Mouse (Mus musculus): ENCODE data around the gene Sh3bgrl2.
A peak's percentile ranks its signal among the peaks of the same experiment; 100 is the strongest.

Gene Sh3bgrl2

DNA sequence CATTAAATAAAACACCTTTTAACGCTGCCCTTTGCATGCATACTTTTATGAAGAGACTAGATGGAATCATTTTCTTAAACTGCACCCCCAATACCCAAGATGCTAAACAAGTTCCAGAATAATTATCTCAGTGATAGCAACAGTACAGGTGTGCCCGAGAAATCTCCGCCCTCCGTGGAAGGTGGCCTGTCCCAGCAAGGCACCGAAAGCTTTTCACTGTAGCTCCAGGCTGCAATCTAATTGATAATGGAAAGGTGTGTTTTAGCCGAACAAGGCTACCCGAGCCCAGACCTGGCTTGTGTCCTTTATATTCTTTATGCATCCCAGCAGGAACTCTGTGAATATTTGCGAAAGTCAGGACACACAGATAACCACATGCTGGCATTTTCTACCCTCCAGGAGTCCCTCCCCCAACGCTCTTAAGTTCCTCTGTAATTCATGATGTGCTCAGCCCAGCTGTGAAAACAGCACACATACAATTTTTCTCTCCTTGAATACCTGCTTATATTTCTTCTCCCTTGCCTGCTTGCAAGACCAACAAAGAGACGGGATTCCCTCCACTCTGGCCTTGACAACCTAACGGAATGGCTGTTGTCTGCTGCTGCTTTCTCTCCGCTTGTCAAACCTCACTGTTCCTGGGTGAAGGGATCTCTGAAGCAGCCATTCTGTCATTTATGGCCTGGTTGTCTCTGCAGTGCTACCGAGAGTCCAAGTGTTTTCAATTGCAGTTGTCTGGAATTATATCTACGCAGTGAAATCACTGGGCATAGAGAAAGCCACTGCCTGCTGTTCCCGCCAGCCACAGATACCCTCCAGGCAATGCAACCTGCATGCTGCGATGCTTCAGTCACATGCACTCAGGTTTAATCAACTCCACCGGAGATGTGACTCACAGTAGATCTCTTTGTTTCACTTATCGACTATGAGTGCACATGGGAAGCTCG, 80.8 kb downstream of the Sh3bgrl2 start:
- no peak for DNase-seq (ENCODE audit: low spot score in 2 of 2)

DNA sequence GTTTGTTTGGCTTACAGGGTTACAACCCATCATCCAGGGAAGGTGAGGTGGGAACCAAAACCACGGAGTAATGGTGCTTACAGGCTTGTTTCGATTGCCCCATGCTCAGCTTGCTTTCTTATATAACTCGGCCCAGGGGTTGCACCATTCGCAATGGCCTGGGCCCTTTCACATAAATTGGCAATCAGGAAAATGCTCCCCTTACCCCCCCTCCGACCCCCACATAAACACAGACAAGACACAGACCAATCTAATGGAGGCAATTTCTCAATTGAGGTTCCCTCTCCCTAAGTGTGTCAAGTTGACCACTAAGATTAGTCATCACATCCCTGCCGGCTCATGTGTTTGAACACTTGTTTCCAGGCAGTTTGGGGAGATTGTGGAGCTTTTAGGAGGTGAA, 82.2 kb downstream of the Sh3bgrl2 start:
- DNase-seq (ENCODE audit: low spot score in 2 of 2): no peak

DNA sequence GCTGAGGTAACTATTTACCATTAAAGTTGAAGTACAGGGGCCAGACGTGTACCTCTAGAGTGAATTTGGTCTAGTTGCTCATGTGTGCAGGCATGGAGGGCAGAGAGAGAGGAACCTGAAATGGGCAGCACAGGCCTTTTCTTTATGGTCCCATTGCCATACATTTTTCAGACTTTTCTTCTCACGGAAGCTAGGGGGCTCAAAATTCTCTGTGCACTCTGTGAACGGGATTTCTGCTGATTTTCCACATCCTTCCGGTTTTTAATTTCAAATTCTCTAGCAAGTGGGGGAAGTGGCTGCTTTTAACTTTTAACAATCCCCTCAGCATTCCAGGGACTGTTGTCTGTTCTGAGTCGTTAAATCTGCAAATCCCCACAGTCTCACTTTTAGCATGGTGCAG, 83.8 kb downstream of the Sh3bgrl2 start:
- DNase-seq (ENCODE audit: low spot score in 2 of 2): no peak

DNA sequence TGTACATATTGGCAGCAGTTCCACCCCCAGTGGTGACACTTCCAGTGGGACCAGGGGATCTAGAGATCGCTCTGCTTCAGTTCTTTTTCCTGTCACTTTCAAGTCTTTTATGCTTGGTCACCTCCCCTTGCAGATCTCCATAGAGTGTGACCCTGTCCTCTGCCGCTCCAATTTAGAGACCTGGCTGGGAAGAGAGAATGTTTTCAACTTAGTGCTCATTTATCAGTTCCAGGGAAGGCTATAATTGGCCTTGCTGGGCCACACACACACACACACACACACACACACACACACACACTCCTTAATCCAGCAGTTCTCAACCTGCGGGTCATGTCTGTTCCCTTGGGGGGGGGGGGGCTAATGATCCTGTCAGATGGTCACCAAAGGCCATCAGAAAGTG, 86.6 kb downstream of the Sh3bgrl2 start:
- DNase-seq (ENCODE audit: low spot score in 2 of 2): no peak

DNA sequence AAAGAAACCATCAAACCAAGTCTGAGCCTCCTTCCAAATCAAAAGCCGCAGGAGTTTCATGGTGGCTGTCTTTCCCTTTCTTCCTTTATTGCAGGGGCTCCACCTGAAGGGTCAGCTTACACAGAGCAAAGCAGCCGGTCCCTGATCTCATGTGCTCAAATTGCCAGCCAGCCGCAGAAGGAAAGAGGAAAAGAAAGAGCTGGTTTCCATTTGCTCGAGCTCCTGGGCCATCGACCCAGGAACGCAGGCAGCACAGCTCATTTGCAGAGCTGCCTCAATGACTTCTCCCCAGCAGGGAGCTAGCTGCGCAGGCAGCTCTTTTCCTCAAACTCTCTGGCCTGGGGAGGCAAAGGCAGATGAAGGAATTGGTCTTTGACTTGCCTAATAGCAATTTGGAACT, 87.9 kb downstream of the Sh3bgrl2 start:
- no peak for DNase-seq (ENCODE audit: low spot score in 2 of 2)

DNA sequence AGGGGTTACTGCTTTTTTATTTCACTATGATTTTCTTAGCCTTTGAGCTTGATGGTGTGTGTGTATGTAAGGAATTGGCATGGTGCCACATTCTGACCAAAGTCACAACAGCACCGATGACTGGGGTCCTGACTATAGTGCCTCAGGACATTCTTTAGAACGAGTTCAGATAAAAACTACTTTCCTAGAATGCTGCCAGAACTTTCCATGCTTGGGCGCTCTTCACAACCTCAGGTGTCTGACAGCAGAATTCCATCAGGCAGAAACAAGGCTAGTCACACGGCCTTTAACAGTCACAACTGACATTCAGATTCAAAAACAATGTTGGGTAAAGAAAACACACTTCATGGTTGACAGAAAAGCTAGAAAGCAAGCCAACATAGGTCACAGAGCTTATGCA, 95.0 kb downstream of the Sh3bgrl2 start:
- no peak for DNase-seq (ENCODE audit: low spot score in 2 of 2)

DNA sequence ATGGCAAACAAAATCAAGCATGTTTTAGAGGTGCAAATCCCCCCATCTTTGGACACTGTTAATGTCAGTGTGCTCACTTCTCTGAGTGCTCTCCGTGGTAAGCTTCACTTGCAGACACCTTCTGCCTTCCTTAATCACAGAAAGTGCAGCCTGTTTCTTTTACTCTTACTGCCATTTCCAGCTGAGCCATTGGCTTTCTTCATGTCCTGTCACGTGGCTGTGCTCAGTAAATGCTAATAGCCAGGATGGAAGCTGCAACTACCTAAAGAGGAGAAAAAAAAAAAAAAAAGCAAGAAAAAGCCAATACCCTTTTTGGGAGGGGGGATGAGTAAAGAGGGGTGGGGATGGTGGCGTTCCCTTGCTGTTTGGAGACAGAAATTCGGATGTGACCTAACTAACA, 95.7 kb downstream of the Sh3bgrl2 start:
- no peak for DNase-seq (ENCODE audit: low spot score in 2 of 2)

DNA sequence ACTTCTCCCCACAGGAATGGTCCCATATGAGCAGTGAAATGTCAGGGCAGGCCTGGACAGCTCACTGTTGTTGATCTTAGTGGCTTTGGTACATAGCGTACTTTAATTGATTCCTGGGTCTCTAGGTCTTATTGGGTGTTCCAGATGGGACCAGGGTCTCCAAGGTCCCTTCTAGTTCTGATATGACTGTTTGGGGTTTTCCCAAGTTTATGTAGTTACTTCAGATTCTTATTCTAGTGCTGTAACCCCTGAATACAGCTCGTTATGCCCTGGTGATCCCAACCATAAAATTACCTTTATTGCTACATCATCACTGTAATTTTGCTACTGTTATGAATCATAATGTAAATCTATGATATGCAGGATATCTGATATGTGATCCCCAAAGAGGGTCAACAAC, 98.1 kb downstream of the Sh3bgrl2 start:
- no peak for DNase-seq (ENCODE audit: low spot score in 2 of 2)

DNA sequence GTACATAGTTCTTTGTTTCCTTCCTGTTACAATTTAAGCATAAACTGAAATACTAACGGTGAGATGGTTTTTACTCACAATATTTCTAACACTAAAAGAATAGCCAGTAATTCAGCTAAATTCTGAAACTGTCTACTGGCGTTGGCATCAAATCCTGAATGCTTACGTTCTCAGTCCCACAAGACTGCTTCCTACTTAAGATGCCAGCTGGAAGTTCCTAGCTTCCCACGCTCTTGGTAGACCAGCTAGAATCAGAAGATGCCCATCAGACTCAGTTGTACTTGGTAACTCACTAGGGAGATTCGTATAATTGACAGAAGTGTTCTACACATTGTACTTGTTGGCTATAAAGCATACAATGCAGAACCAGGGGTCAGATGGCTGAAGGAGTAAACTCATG, 98.6 kb downstream of the Sh3bgrl2 start:
- DNase-seq (ENCODE audit: low spot score in 2 of 2): no peak

DNA sequence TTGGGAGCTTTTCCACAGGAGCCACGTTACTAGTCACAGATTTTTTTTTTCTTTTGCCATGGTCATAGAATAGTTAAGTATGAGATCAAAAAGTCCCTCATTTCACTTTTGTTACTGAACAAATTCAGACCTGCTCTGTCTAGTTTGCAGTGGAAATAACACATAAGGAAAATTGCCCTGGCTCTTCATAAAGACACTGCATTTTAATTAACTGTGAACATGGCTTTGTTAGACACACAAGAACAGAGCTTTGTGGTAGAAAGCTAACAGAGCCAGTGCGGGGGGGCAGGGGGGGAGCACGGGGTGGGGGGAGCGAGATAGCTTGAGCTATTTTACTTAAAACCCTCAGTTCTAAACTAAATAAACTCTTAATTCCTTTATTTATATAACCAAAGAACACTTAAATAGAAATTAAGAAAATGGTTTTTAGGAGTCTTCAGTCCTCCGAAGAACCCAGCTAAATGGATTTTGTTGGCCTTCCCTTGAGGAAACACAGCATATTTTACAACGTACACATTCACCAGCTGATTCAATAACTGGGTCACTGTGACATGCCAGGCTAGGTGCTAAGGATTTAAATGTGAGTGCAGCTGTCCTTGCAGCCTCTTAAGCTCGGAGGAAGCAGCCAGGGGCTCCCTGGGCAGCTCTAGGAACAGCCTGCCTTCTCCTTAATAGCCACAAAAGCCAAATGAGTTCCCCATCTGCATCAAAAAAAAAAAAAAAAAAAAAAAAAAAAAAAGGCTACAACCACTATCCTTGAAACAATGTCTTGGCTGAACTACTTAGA, 100.0 kb downstream of the Sh3bgrl2 start:
- DNase-seq (ENCODE audit: low spot score in 2 of 2): no peak

DNA sequence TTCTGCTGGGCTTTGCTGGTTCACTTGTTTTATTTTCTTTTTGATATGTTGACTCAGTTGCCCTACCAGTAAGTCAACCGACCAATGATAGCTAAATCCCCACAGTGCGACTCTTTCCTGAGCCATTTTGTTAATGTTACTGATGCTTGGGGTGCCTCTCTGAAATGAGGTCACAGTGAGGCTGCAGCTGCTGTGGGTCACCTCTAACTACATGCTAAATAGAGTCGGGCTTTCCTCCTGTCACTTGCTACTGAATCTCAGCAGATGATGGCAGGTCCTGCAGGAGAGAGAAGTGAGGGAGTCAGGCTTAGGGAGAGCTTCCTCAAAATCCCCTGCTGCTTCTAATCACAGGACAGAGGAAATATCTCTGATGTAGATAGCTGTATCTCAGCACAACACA, 100.6 kb downstream of the Sh3bgrl2 start:
- DNase-seq (ENCODE audit: low spot score in 2 of 2): no peak

DNA sequence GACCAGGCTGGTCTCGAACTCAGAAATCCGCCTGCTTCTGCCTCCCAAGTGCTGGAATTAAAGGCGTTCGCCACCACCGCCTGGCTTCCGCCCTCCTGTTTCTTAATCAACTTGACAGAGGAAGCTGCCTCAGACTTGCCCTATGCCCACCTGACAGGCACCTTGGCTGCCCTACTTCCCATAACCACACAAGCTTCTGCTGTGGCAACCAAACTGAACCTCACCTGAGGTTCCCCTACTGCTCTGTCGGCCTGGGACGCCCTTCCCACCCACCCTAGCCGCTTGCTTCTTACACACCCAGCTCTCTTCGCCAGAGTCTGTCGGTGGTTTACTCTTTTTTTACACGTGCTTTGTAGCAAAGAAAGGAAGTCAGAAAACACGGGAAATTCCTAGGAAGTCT, 103.9 kb downstream of the Sh3bgrl2 start:
- no peak for DNase-seq (ENCODE audit: low spot score in 2 of 2)

DNA sequence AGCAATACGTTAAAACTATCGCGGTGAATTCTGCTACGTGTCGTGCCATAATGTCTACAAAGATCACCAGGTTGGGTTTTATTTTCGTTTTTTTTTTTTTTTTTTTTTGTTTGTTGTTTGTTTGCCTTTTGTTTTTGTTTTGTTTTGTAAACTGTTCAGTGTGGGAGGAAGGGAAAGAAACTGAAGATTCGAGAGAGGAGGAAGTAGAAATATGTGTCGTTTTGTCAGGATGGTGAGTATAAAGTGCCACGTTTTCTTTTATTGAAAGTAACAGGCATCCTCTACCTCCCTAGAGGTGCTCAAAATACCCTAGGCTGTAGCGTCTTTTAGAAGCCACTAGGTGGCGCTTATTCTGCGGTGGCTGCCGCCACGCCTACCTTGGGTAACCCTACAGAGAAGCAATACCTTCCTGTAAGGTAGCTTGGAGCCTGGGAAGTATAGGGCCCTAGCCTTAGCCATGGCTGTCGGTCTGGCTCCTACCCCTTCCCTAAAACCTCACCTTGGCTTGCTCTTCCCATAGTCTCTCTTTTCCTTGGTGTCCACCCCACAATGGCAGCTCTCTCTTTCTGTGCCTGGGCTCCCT, 104.6 kb downstream of the Sh3bgrl2 start:
- DNase-seq (ENCODE audit: low spot score in 2 of 2): no peak

DNA sequence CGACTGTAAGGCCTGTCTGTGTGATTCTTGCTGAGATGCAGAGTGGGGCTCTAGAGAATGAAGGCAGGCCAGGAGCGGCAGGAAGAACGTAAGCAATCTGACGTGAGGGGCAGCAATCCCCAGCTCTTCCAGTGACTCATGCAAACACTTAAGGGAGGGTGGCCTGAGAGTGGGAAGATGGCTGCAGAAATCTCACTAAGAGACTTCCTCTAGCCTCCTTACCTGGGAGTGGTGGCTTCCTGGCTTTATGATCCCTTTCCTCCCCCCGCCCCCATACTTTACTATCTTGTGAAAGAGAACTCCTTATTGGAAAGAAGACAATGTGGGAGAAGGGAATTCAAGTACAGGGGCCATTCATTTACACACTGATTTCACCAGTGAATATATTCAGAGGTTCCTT, 106.5 kb downstream of the Sh3bgrl2 start:
- DNase-seq (ENCODE audit: low spot score in 2 of 2): no peak

DNA sequence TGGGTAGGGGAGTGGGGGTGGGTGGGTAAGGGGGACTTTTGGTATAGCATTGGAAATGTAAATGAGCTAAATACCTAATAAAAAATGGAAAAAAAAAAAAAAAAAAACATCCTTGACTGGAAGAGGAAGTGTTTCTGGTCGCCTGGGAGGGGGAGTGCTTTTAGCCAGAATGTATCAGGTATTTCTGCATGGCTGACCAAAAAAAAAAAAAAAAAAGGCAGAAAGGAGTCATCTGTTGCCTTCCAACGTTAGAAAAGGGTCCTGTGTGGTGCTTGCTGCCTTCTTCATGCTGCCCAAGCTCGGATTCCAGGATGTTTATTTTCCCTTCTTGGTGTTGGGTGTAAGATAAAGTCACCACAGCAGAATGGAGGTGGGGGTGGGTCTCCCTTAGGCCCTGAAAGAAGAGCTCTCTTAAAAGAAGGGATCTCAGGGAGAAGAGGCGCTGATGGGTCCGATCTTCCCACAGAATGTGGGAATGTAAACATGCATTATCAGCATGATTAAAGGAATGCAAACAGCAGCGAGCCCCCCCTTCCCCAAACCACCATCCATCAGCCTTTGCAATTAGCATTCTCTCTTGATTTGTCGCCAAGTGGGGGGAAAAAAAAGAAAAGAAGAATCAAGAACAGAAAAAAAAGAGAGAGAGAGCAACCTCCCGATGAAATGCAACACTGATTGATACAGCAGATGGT, 109.0 kb downstream of the Sh3bgrl2 start:
- DNase-seq (ENCODE audit: low spot score in 2 of 2): no peak

DNA sequence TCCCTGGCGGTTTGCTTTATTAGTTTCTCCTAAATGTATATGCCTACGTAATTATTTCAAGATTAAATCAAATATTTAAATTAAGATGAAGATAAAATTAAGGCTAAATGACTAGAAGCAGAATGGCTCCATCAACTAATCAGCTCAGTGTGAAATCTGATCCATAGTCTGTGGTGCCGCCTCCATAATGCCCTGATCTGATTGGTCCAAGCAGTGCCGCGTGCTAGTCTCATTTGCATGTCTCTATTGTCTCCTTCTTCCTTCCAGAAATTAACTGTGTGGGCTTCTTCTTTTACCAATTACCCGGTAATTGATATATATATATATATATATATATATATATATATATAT, 109.5 kb downstream of the Sh3bgrl2 start:
- no peak for DNase-seq (ENCODE audit: low spot score in 2 of 2)

DNA sequence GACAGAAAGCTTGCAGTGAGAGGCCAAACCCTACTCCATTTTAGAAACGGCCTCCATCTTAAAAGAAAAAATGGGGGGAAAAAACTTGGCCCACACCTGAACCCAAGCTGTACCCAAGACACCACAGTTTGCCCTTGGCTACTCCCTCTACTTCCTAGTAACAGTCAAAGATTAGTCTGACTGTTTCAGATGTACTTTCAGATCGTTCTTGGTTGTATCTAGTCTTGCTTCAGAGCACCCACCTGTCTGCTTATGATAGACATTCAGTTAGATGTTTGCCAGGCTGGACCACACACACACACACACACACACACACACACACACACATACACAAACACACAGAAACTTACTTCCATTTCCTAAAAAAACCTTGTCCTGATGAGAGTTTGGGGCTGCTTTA, 111.0 kb downstream of the Sh3bgrl2 start:
- no peak for DNase-seq (ENCODE audit: low spot score in 2 of 2)

DNA sequence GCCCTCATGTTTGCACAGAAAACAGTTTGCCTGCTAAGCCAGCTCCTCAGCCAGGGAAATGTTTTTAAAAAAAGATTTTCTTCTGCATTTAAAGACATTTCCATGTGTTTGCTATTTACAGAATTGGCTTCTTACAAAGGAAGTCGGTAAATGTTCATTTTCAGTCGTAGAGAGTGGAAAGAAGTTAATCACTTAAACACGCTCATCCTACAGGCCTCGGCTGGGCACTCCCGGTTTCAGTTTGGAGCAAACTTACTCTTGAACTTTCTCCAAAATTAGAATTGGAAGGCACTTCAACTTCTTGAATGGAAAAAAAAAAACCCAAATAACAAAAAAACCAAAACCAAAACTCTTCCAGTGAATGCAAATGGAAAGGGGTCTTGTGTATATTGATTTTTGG, 113.7 kb downstream of the Sh3bgrl2 start:
- DNase-seq (ENCODE audit: low spot score in 2 of 2): no peak

DNA sequence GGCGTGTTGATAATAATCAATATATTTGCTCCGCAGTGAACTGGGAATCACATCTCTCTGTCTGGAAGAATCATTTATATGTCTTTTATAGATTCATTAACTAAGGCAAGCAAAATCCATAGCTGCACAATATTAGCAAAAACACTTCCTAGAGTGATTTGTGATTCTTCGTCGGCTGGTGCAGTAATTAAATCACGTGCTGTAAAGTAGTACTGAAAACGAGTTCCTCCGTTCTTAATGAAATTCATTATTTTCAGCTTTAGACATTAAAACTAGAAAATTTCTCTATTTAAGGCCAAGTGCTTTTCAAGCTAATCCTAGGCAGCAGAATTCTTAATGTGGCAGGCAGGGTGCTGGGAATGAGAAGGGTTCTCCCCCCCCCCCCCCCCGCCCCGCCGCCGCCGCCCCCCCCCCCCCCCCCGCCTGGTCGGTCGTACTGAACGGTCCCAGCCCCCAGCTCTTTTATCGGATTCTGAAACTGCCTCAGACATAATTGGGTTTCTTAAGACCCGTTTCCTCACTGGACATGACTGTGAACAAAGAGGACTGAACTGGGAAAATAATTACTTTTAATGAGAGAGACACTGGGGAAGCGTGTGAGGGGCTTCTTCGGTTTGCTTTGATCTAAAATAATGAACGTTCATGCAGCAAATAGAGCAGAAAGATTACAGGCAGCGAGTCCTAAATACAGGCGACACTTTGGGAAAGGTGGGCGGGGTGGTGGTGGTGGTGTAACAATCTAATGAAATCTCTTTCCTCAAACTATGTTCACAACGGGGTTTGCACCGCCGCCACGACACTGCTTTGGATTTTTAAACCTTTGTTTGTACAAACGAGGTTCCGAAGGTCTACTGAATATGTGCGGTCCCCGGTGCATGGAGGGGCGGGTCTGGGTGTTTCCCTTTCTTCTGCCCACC, 116.1 kb downstream of the Sh3bgrl2 start:
- peak in 1 of 2 experiments; percentile 26 for DNase-seq (ENCODE audit: low spot score in 2 of 2)

DNA sequence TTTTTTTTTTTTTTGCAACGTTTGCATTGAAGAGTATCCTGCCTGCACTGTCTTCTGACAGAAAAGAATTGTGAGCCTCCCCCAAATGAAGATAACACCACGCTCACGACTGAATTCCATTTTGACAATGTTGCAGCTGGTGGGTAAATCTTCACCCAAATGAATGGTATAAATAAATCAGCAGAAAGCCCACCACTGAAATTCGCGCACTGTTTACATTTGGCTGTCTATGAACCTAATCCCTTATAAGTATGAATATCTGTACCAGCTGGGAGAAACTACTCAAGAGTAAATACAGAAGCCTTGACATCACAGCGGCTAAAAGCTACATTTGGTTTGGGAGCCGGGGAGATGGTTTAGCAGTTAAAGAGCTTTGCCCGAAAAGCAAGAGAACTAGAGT, 116.8 kb downstream of the Sh3bgrl2 start:
- DNase-seq (ENCODE audit: low spot score in 2 of 2): no peak

DNA sequence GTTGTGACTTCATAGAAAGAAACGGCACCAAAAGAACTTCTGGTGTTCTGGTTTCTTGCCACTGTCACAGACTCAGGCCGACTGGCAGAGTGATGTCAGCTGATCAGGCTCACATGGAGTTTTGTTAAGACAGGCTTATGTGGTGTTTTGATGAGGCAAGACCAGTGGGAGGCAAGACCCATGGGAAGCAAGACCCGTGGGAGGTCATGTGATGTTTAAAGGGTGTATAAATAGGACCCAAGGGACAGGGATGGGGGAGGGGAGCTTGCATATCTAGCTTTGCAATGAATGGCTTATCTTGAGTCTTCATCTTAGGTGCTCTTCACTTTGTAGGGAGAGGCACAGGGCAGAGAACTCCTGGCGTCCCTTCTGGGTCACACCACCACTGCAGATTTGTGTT, 118.9 kb downstream of the Sh3bgrl2 start:
- no peak for DNase-seq (ENCODE audit: low spot score in 2 of 2)
